Mouse (Mus musculus) liver, embryonic 14.5 days (tissue): ENCODE data around the gene Osbpl11.

Experiments used
- CTCF ChIP-seq: IDR thresholded peaks from 2 replicates; pipeline ENCODE4 v1.5.1; 2016; ENCODE audit warnings: antibody characterized with exemption, low read depth, control low read depth
- EP300 ChIP-seq: IDR thresholded peaks from 2 replicates; pipeline ENCODE4 v1.6.1; 2016; ENCODE audit warnings: antibody characterized with exemption, low read depth

GRCm38 (mm10) chr16:33173151-33173550, 11.7 kb upstream of the Osbpl11 start:
- no peak for TF ChIP-seq CTCF
- TF ChIP-seq EP300 = no peak
